Mouse (Mus musculus) cerebellum, postnatal 36 days (tissue): ENCODE measurements around the gene Acacb.

Source experiments
- DNase-seq, 2 experiments: peaks; one replicate each; pipeline ENCODE4 v3.0.0; 2021 to 2022; ENCODE audit warnings: mixed read lengths in 2 of 2

The Acacb gene

GRCm38 (mm10) chr5:114146028-114146888, at the start of gene Acacb:
Gene Acacb, plus strand, starts transcription at chr5:114146535.
- DNase-seq, result no peak

DNA sequence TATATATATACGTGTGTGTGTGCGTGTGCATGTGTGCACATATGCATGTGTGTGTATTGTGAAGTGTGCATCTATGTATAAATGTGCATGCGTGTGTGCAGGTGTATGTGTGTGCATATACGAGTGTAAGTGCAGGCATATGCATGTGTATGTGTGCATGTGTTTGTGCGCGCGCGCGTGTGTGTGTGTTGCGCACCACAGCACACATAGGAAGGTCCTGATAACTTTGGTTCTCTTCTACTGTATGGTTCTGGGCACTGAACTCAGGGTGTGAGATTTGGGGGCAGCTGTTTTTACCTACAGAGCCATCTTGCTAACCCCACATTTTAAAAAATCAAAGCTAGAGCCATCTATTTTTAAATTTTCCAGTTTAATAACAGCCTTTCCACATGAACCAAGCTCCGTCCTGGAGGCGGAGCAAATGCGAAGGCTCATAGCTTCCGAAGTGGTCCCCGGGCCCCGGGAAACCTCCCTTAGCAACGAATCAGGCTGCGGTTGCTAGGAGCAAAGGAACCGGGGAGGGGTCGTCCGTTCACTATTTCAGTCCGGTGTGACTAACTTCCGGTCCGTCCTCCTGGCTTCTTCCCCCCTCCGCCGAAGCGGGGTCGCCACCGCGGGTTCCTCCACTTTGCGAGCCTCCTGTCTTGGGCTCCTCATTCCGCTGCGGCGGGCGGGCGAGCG, 46.5 kb upstream of the Acacb start:
- peak; percentile 90 to 94 for DNase-seq

- DNase-seq, result no peak
Observed at GRCm38 (mm10) chr5:114100390-114101099, 45.8 kb upstream of the Acacb start.

- DNase-seq, result peak; percentile 32 to 45
Observed at GRCm38 (mm10) chr5:114101873-114102272, 44.5 kb upstream of the Acacb start.

DNA sequence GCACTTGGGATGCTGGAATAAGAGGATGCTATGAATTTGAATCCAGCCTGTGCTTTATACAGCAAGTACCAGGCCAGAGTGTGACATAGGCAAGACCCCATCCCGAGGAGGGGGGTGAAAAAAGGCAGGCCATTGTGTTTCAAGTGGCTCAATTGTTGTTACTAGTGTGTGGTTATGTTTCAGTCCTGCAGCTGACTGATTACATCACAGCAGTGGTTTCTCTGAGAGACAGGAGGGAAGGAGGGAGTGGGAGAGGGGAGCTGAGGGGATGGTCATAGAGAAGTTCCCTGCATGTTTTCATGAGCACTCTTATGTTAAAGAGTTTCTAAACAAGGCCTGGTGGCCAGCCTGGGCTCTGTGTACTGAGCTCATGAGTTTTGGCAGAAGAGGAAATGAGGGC, 43.5 kb upstream of the Acacb start:
- DNase-seq, result no peak

GRCm38 (mm10) chr5:114106391-114106935, 39.9 kb upstream of the Acacb start:
- DNase-seq, result no peak

DNA sequence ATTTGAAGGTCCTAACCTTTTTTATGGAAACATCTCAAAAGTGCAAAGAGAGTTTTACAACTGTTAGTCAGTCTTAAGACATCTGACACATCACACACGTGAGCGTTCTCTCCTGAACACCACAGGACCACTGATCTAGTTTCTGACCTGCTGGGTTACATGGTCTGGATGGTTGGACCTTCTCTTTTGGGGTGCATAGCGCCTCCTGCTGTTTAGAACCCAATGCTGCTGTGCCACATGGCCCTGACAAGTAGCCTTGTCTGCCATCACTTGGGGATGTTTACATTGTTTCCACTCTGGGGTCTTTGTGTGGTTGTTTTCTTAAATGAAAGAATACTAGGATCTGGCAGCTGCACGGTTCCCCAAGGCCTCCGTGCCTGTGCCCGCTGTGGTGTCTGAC, 33.0 kb upstream of the Acacb start:
- DNase-seq, result no peak

DNA sequence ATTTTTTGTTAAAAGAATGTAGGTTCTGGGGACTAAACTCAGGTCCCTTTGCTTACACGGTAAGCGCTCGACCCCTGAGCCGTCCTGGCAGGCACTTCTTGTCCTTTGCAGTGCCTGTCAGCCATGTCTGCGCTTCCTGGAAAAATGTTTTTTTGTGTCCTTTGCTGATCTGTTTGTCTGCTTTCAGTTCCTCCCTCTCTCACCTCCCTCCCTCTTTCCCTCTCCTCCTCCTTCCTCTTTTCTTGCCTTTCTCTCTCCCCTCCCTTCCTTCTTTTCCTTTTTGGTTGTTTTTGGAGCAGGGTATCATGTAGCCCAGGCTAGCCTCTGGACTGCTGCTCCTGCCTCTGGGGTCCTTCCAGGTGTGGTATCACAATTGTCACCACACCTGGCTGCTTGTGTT, 31.3 kb upstream of the Acacb start:
- DNase-seq, result no peak

DNA sequence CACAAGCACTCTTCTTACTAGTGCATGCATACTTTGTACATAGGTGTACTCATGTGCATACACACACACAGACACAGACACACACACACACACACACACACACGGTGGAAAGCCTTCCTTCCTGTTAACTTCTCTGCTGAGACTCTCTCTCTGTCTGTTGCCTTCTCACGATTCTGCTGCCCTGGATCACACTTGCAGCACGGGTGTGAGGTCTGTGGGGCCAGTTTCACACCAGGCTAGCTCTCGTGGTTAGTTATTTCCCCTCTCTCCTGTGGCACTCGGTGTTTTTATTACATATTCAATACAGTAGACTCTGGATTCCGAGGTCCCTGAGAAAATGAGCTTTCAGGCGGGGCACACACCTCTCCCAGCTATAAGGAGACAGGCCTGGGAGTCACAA, 29.7 kb upstream of the Acacb start:
- DNase-seq, result no peak

DNA sequence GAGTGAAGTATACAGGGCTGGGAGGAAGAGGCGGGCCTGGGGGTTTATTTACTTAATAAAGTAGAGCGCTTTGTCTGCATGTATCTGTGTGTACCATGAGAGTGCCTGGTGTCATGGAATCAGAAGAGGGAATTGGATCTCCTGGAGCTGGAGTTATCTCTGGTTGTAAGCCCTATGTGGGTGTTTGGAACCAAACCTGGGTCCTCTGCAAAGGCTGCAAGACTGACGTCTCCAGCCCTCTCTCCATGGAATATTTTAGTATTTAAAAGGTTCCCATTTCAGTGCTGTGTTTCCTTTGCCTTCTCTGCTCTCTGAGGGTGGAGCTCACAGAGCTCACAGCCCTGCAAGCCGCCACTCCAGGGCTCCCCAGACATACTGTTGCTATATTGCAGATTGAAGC, 26.5 kb upstream of the Acacb start:
- no peak for DNase-seq

GRCm38 (mm10) chr5:114126008-114126407, 20.3 kb upstream of the Acacb start:
- DNase-seq, result no peak

GRCm38 (mm10) chr5:114126499-114127244, 19.7 kb upstream of the Acacb start:
- no peak for DNase-seq

DNA sequence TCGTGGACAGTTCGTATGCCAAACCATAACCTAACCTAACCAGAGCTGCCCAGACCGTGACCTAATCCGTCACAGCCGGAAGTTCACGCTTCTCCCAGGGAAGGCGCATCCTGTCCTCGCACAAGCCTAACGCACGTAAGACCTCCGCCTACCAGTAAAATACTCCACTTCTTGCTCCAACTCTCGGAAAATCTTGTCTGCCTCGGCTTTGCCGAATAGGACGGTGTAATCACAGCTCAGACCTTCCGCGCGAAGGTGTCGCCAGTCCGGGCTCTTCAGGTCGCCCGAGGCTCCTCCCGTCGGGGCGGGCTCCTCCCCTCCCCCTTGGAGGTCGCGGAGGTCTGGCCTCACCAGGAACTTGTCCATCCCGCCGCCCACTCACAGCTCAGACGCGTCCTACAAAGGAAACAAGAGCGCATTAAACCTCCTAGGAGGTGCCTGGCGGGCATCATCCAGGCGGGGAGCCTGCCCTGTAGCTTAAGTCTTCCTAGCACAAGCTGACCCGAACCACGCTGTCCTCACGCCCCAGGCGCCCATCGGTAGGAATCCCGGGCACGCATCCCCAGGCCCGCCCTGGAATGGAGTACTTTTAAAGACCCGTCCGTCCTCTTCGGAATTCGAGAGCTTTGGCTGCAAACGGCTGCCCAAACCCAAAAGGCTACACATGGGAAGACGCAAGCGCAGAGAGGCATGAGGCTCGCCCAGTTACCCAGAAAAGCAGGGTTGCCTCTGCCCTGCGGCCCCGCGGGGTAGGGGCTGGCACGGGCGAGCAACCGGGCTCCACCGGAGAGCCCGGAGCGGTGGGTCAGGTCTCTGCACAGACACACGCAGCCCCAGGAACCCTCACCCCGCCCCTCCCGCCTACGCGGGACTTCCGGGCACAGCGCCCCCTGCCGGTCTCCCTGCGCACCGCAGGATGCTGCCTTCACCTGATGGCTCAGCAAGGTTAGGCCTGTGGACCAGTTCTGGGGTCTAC, 18.7 kb upstream of the Acacb start, which contains the start of gene Alkbh2:
Gene Alkbh2, minus strand, starts transcription at position 845 of the 976 bp plus-strand sequence.
- peak; percentile 85 to 86 for DNase-seq

DNA sequence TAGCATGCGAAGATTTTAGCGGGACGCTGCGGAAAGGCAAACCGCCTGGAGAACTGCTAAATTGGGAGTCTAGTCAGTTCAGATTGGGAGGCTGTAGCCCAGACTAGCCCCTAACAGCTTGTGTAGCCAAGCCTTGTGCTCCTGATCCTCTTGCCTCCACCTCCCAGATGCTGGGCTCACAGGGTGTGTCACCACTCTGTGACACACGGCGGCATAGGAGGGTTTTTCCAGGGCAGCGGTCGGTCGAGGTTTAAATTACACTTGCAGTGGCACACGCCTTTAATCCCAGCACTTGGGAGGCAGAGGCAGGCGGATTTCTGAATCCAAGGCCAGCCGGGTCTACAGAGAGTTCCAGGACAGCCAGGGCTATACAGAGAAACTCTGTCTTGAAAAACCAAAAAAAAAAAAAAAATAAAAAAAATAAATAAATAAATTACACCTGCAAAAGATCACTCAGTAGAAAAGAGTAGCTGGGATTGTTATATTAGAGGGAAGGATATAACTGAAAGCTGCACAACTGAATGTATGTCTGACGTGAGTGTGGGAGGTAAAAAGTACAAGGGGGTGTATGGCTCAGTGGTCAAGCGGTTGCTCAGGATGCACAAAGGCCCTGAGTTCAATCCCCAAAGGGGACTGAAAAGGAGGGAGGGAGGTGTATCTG, 16.7 kb upstream of the Acacb start:
- no peak for DNase-seq

GRCm38 (mm10) chr5:114130211-114130605, 16.1 kb upstream of the Acacb start, which contains the start of gene Ung:
Gene Ung, plus strand, starts transcription at chr5:114130386.
- DNase-seq, result peak; percentile 32 to 59

DNA sequence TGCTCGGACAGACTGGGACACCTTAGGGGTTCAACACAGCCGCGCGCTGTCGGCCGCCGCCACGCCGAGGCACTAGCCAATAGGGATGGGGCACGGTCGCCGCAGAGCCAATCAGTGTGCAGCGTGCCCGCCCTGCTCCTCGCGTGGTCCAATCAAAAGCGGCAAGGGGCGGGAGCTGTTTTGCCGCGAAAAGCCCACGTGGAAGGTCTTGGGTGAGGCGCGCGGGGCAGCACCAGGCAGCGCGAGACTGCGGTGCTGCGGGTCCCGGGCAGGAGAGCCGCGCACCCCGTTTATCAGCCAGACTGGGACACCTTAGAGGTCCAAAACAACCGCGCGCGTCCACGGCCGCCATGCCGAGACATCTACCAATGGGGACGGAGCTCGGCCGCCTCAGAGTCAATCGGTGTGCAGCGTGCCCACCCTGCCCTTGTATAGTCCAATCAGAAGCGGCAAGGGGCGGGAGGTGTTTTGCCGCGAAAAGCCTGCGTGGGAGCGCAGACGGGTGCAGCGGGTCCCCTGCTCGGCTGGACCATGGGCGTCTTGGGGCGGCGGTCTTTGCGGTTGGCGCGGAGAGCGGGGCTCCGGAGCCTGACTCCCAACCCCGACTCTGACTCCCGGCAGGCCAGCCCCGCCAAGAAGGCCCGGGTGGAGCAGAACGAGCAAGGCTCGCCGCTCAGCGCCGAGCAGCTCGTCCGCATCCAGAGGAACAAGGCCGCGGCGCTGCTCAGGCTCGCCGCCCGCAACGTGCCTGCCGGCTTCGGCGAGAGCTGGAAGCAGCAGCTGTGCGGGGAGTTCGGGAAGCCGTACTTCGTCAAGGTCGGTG, 15.4 kb upstream of the Acacb start:
- peak; percentile 93 to 96 for DNase-seq

- peak in 1 of 2 experiments; percentile 54 for DNase-seq
Observed at GRCm38 (mm10) chr5:114131521-114131840, 14.9 kb upstream of the Acacb start.

- DNase-seq, result no peak
Observed at GRCm38 (mm10) chr5:114132841-114133240, 13.5 kb upstream of the Acacb start.

DNA sequence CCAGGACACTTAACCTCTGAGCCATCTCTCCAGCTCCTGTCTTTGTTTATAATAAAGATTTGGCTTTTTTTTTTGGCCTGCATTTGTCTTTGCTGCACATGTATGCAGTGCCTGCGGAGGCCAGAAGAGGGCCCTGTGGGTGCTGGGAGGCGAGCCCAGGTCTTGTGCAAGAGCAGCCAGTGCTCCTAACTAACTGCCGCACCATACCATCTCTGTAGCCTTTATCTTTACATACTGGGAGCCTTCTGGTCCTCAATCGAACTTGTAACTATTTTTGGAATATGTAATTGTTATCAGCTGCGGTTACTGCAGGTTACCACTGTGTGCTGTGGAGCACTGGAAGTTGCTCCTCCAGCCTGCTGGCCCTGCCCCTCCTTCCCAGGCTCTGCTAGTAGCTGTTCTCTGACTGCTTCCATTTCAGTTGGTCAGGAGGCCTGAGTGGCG, 12.2 kb upstream of the Acacb start:
- DNase-seq, result peak; percentile 31 to 49

- DNase-seq, result no peak
Observed at GRCm38 (mm10) chr5:114135516-114135915, 10.8 kb upstream of the Acacb start.
